Mouse (Mus musculus): ENCODE measurements at regions not wholly inside any gene's neighbourhood (a gene's known extent, or its start where the extent isn't known, plus 50 kb on each side); places are given as distances from the start of the nearest gene placed in this dataset.

GRCm38 (mm10) chr13:47298010-47298409 lies 175.6 kb downstream of the Rnf144b start:
- no peaks in the 10 kb centered on the region for H3K36me3 ChIP-seq (ENCODE audit: control insufficient read depth, insufficient read depth, low read length)
- H3K9ac ChIP-seq (ENCODE audit: low read length): no peak overlapping the region; the same call in 1 of the 2 replicates
- H3K4me3 ChIP-seq (ENCODE audit: low read depth, low read length): no peak overlapping the region
- H3K9me3 ChIP-seq (ENCODE audit: control insufficient read depth, low read length): no peaks in the 10 kb centered on the region
- ATAC-seq (ENCODE audit: low FRiP score): no peak
- no peaks in the 10 kb centered on the region; the same call in 1 of the 2 replicates for H3K4me1 ChIP-seq (ENCODE audit: control insufficient read depth, insufficient read depth, low read length)
- no peak overlapping the region for H3K4me2 ChIP-seq
- WGBS: 54% methylated on average over 11 of the region's 11 CpGs
- no peaks in the 10 kb centered on the region for H3K27me3 ChIP-seq (ENCODE audit: control insufficient read depth, insufficient read depth, low read length)
- H3K27ac ChIP-seq (ENCODE audit: low read depth, low read length): no peak overlapping the region
- peak; percentile 78 for DNase-seq (ENCODE audit: low spot score, missing footprints)

DNA sequence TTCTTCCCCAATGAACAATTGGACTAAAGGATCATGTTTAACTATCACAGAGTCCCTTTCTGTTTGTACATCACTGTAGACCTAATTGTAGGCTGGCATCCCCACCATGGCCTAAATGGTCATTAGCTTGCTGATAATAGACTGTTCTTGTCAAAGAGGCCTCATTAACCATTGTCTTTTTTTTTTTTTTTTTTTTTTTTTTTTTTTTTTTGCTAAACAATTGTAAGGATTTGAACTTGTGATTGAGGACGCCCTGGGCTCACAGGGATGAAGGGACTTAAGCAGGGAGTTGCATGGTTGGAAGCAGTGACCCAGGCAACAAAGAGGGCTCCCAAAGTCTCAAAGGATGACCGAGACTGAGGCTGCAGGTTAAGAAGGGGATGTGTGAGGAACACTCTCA lies 178.0 kb downstream of the Rnf144b start:
- ATAC-seq (ENCODE audit: low FRiP score) (no peak), DNase-seq (ENCODE audit: low spot score, missing footprints) (peak; percentile 69)
- Histone ChIP-seq H3K4me1 (ENCODE audit: control insufficient read depth, insufficient read depth, low read length) (no peaks in the 10 kb centered on the region; the same call in 1 of the 2 replicates), H3K4me2 (no peak overlapping the region), H3K27me3 (ENCODE audit: control insufficient read depth, insufficient read depth, low read length) (no peaks in the 10 kb centered on the region), H3K4me3 (ENCODE audit: low read depth, low read length) (no peak overlapping the region), H3K27ac (ENCODE audit: low read depth, low read length) (no peak overlapping the region), H3K9ac (ENCODE audit: low read length) (no peak overlapping the region), H3K36me3 (ENCODE audit: control insufficient read depth, insufficient read depth, low read length) (no peaks in the 10 kb centered on the region), H3K9me3 (ENCODE audit: control insufficient read depth, low read length) (no peaks in the 10 kb centered on the region)
- WGBS: 34% methylated on average over 2 of the region's 2 CpGs

- Histone ChIP-seq H3K36me3 (ENCODE audit: control insufficient read depth, insufficient read depth, low read length) (no peaks in the 10 kb centered on the region), H3K9me3 (ENCODE audit: control insufficient read depth, low read length) (no peaks in the 10 kb centered on the region), H3K4me1 (ENCODE audit: control insufficient read depth, insufficient read depth, low read length) (no peaks in the 10 kb centered on the region; the same call in 1 of the 2 replicates), H3K4me3 (ENCODE audit: low read depth, low read length) (no peak overlapping the region), H3K27ac (ENCODE audit: low read depth, low read length) (no peak overlapping the region), H3K27me3 (ENCODE audit: control insufficient read depth, insufficient read depth, low read length) (no peaks in the 10 kb centered on the region), H3K9ac (ENCODE audit: low read length) (no peak overlapping the region), H3K4me2 (no peak overlapping the region)
- 64% methylated on average over 3 of the region's 3 CpGs for WGBS
- ATAC-seq (ENCODE audit: low FRiP score) (no peak), DNase-seq (ENCODE audit: low spot score, missing footprints) (peak; percentile 81)
These were observed 178.6 kb downstream of the Rnf144b start for GRCm38 (mm10) chr13:47301070-47301469.

DNA sequence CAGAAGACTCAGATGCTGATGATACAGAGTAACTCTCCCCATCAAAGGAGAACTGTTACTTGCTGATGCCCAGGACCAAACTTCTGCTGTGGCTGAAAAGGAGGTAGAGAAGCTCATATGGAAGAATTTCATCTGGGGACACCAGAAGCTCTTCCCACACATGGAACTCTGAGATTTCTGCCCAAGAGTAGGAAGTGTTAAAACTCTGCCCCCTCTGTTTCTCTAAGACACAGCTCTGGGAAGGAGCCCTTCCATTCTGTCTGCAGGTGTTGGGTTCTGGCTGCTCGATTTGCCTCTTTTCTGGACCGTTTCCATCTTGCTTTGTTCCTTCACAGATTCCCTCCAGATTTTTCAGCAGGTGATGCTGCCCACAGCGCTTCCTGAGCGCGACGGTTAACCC lies 187.0 kb downstream of the Rnf144b start:
- DNase-seq (ENCODE audit: low spot score, missing footprints) (no peak), ATAC-seq (ENCODE audit: low FRiP score) (no peak)
- no peaks in the 10 kb centered on the region for H3K36me3 ChIP-seq (ENCODE audit: control insufficient read depth, insufficient read depth, low read length)
- H3K4me2 ChIP-seq: no peak overlapping the region
- no peak overlapping the region for H3K4me3 ChIP-seq (ENCODE audit: low read depth, low read length)
- no peak overlapping the region for H3K9ac ChIP-seq (ENCODE audit: low read length)
- H3K27me3 ChIP-seq (ENCODE audit: control insufficient read depth, insufficient read depth, low read length): no peaks in the 10 kb centered on the region
- no peaks in the 10 kb centered on the region for H3K4me1 ChIP-seq (ENCODE audit: control insufficient read depth, insufficient read depth, low read length)
- 89% methylated on average over 6 of the region's 6 CpGs for WGBS
- H3K9me3 ChIP-seq (ENCODE audit: control insufficient read depth, low read length): no peaks in the 10 kb centered on the region
- no peak overlapping the region for H3K27ac ChIP-seq (ENCODE audit: low read depth, low read length)

DNA sequence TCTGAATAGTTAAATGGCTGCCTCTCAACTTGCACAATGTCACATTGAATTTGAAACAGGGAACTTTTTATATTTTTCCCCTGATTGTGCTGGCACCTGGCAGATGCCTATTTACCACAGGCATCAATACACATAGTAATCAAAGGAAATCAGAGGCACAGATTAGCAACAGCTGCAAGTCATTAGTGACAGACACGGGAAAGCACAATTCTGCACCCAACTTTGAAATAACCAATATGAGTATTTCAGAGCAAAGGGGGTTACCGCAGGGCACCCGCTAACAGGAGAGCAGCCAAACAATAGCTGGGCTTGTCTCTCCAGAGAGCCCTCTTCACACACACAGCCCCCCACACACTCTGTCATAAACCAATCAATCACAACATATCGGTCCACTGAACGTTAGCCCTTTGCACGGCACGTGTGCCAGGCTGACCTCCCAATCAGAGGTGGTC lies 188.3 kb downstream of the Rnf144b start:
- H3K4me3 ChIP-seq (ENCODE audit: low read depth, low read length): no peak overlapping the region
- H3K27me3 ChIP-seq (ENCODE audit: control insufficient read depth, insufficient read depth, low read length): no peaks in the 10 kb centered on the region
- WGBS: 68% methylated on average over 7 of the region's 7 CpGs
- no peak overlapping the region for H3K9ac ChIP-seq (ENCODE audit: low read length)
- no peak overlapping the region for H3K27ac ChIP-seq (ENCODE audit: low read depth, low read length)
- H3K9me3 ChIP-seq (ENCODE audit: control insufficient read depth, low read length): no peaks in the 10 kb centered on the region
- no peaks in the 10 kb centered on the region for H3K36me3 ChIP-seq (ENCODE audit: control insufficient read depth, insufficient read depth, low read length)
- no peaks in the 10 kb centered on the region for H3K4me1 ChIP-seq (ENCODE audit: control insufficient read depth, insufficient read depth, low read length)
- DNase-seq (ENCODE audit: low spot score, missing footprints) (peak; percentile 81), ATAC-seq (ENCODE audit: low FRiP score) (no peak)
- H3K4me2 ChIP-seq: no peak overlapping the region

DNA sequence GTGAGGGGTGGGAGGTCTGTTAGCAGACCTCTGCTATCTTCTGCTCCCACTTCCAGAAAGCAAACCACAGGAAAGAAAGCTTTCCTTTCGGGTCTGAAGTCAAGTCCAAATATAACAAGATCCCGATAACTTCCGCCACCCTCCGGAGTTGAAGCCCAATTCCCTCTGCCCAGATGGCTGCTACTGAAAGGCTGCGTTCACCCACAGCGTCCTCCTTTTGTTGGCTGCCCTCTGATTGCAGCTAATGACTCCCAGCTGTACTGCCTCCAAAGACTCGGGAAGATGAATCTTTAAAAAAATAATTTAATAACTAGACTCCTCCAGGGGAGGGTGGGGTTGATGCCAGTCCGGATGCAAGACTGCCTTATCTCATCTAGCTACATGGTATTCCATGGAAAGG lies 197.1 kb downstream of the Rnf144b start:
- Histone ChIP-seq H3K4me1 (ENCODE audit: control insufficient read depth, insufficient read depth, low read length) (no peaks in the 10 kb centered on the region), H3K9ac (ENCODE audit: low read length) (no peak overlapping the region), H3K9me3 (ENCODE audit: control insufficient read depth, low read length) (no peaks in the 10 kb centered on the region), H3K4me3 (ENCODE audit: low read depth, low read length) (no peak overlapping the region), H3K4me2 (no peak overlapping the region), H3K27me3 (ENCODE audit: control insufficient read depth, insufficient read depth, low read length) (no peaks in the 10 kb centered on the region), H3K36me3 (ENCODE audit: control insufficient read depth, insufficient read depth, low read length) (no peaks in the 10 kb centered on the region), H3K27ac (ENCODE audit: low read depth, low read length) (no peak overlapping the region)
- no peak for ATAC-seq (ENCODE audit: low FRiP score)
- 85% methylated on average over 8 of the region's 8 CpGs for WGBS
- no peak for DNase-seq (ENCODE audit: low spot score, missing footprints)

DNA sequence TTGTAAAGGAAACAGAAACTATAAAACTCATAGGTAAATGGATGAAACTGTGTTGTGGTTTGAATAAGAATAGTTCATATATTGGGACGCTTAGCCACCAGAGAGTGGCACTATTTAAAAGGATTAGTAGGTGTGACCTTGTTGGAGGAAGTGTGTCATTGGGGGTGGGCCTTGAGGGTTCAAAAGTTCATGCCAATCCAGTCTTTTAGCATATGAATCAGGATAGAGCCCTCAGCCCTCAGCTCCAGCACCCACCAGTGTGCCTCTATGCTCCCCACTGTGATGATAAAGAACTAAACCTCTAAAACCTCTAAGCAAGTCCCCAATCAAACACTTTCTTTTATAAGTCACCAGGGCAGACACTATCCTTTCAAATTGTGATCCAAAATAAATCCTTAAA lies 199.4 kb downstream of the Rnf144b start:
- 68% methylated on average over 1 of the region's 1 CpGs for WGBS
- ATAC-seq (ENCODE audit: low FRiP score): no peak

GRCm38 (mm10) chr13:47335996-47336684 lies 213.7 kb downstream of the Rnf144b start:
- H3K4me1 ChIP-seq (ENCODE audit: control insufficient read depth, insufficient read depth, low read length): no peaks in the 10 kb centered on the region
- no peak overlapping the region for H3K4me3 ChIP-seq (ENCODE audit: low read depth, low read length)
- no peak overlapping the region for H3K27ac ChIP-seq (ENCODE audit: low read depth, low read length)
- WGBS: 78% methylated on average over 16 of the region's 16 CpGs
- DNase-seq (ENCODE audit: low spot score, missing footprints) (no peak), ATAC-seq (ENCODE audit: low FRiP score) (no peak)
- H3K9me3 ChIP-seq (ENCODE audit: control insufficient read depth, low read length): no peaks in the 10 kb centered on the region
- H3K27me3 ChIP-seq (ENCODE audit: control insufficient read depth, insufficient read depth, low read length): no peaks in the 10 kb centered on the region
- H3K9ac ChIP-seq (ENCODE audit: low read length): no peak overlapping the region
- no peak overlapping the region for H3K4me2 ChIP-seq
- no peaks in the 10 kb centered on the region for H3K36me3 ChIP-seq (ENCODE audit: control insufficient read depth, insufficient read depth, low read length)

More for the DNA sequence above, 199.4 kb downstream of the Rnf144b start:
- H3K9ac ChIP-seq (ENCODE audit: low read length): no peak overlapping the region
- H3K9me3 ChIP-seq (ENCODE audit: control insufficient read depth, low read length): no peaks in the 10 kb centered on the region
- H3K4me3 ChIP-seq (ENCODE audit: low read depth, low read length): no peak overlapping the region
- H3K27ac ChIP-seq (ENCODE audit: low read depth, low read length): no peak overlapping the region
- H3K36me3 ChIP-seq (ENCODE audit: control insufficient read depth, insufficient read depth, low read length): no peaks in the 10 kb centered on the region
- H3K4me1 ChIP-seq (ENCODE audit: control insufficient read depth, insufficient read depth, low read length): no peaks in the 10 kb centered on the region
- no peaks in the 10 kb centered on the region for H3K27me3 ChIP-seq (ENCODE audit: control insufficient read depth, insufficient read depth, low read length)
- DNase-seq (ENCODE audit: low spot score, missing footprints): no peak
- H3K4me2 ChIP-seq: no peak overlapping the region

GRCm38 (mm10) chr13:47336865-47337441 lies 214.5 kb downstream of the Rnf144b start:
- H3K4me1 ChIP-seq (ENCODE audit: control insufficient read depth, insufficient read depth, low read length): no peaks in the 10 kb centered on the region
- H3K9ac ChIP-seq (ENCODE audit: low read length): no peak overlapping the region
- ATAC-seq (ENCODE audit: low FRiP score) (no peak), DNase-seq (ENCODE audit: low spot score, missing footprints) (no peak)
- H3K9me3 ChIP-seq (ENCODE audit: control insufficient read depth, low read length): no peaks in the 10 kb centered on the region
- WGBS: 86% methylated on average over 15 of the region's 15 CpGs
- no peak overlapping the region for H3K27ac ChIP-seq (ENCODE audit: low read depth, low read length)
- H3K27me3 ChIP-seq (ENCODE audit: control insufficient read depth, insufficient read depth, low read length): no peaks in the 10 kb centered on the region
- H3K36me3 ChIP-seq (ENCODE audit: control insufficient read depth, insufficient read depth, low read length): no peaks in the 10 kb centered on the region
- no peak overlapping the region for H3K4me3 ChIP-seq (ENCODE audit: low read depth, low read length)
- no peak overlapping the region for H3K4me2 ChIP-seq

All from midbrain, embryonic 11.5 days (tissue).